Mouse (Mus musculus) midbrain, embryonic 12.5 days (tissue): ENCODE measurements around the gene A730071L15Rik. TPM values are rescaled to one million over a fixed set of nuclear protein-coding genes. Genes with fewer than 3 reads are reported as not detected.

Source experiments
- ATAC-seq: fragments of 200-750 bp; cut with Nextera tagmentation; 2 replicates; pipeline ENCODE4 v1.8.0; 2017; ENCODE audit warnings: low read depth, moderate TSS enrichment, moderate library complexity; ENCODE audit not compliant: low FRiP score
- H3K27ac ChIP-seq: fragments of 300-500 bp; sonication (generic); replicated peaks from 2 replicates; pipeline ENCODE4 v1.5.1; 2016; ENCODE audit warnings: mild to moderate bottlenecking
- H3K27me3 ChIP-seq: fragments of 300-500 bp; sonication (generic); 2 replicates; pipeline ENCODE4 v1.6.1; 2016; ENCODE audit warnings: mild to moderate bottlenecking
- H3K36me3 ChIP-seq: fragments of 300-500 bp; sonication (generic); 2 replicates; pipeline ENCODE4 v1.6.1; 2016
- H3K4me1 ChIP-seq: fragments of 300-500 bp; sonication (generic); 2 replicates; pipeline ENCODE4 v1.6.1; 2016
- H3K4me2 ChIP-seq: fragments of 300-500 bp; sonication (generic); replicated peaks from 2 replicates; pipeline ENCODE4 v1.6.1; 2016; ENCODE audit warnings: mild to moderate bottlenecking, moderate library complexity
- H3K4me3 ChIP-seq: fragments of 300-500 bp; sonication (generic); 2 replicates; pipeline ENCODE4 v1.5.1; 2016; ENCODE audit warnings: mild to moderate bottlenecking
- H3K9ac ChIP-seq: fragments of 300-500 bp; sonication (generic); replicated peaks from 2 replicates; pipeline ENCODE4 v1.6.1; 2016; ENCODE audit warnings: mild to moderate bottlenecking, moderate library complexity
- H3K9me3 ChIP-seq: fragments of 300-500 bp; sonication (generic); 2 replicates; pipeline ENCODE4 v1.6.1; 2016; ENCODE audit warnings: mild to moderate bottlenecking
- WGBS: fragments of 180-500 bp; shearing (Covaris S2); methylation state at CpG from one replicate; pipeline ENCODE4 v1.1.7; 2016; 5-methylcytosine and 5-hydroxymethylcytosine counted together
- polyA plus RNA-seq: library from polyadenylated mRNA; unstranded; fragments of >200 nt; fragmentation: Nextera tagmentation; extraction: Ambion mirVana; gene quantifications from 2 replicates; pipeline ENCODE4 v1.2.1, GENCODE M21; 2016

Gene A730071L15Rik
- polyA plus RNA-seq, 1 experiment from 2014 or later, result 0.38 TPM

GRCm38 (mm10) chr11:6165391-6166081, 34.3 kb upstream of the A730071L15Rik start:
- H3K36me3 ChIP-seq, result no peaks in the 10 kb centered on the region
- 0 out of 2 replicates have a peak, but pooled peaks cover 6% of the 10 kb centered on the region for H3K4me1 ChIP-seq
- 95% methylated on average over 7 of the region's 7 CpGs for WGBS
- H3K27me3 ChIP-seq, result no peaks in the 10 kb centered on the region
- H3K9me3 ChIP-seq, result no peaks in the 10 kb centered on the region
- no peak overlapping the region for H3K4me3 ChIP-seq
- H3K27ac ChIP-seq, result no peak overlapping the region
- ATAC-seq, result no peak
- H3K9ac ChIP-seq, result no peak overlapping the region
- H3K4me2 ChIP-seq, result no peak overlapping the region

GRCm38 (mm10) chr11:6166351-6166750, 33.5 kb upstream of the A730071L15Rik start:
- 92% methylated on average over 12 of the region's 12 CpGs for WGBS
- no peak overlapping the region for H3K9ac ChIP-seq
- H3K36me3 ChIP-seq, result no peaks in the 10 kb centered on the region
- H3K4me2 ChIP-seq, result no peak overlapping the region
- no peak overlapping the region for H3K4me3 ChIP-seq
- H3K9me3 ChIP-seq, result no peaks in the 10 kb centered on the region
- no peaks in the 10 kb centered on the region for H3K4me1 ChIP-seq
- H3K27ac ChIP-seq, result no peak overlapping the region
- H3K27me3 ChIP-seq, result no peaks in the 10 kb centered on the region
- ATAC-seq, result no peak

- Histone ChIP-seq H3K27ac (no peak overlapping the region), H3K9ac (no peak overlapping the region), H3K36me3 (no peaks in the 10 kb centered on the region), H3K4me1 (no peaks in the 10 kb centered on the region), H3K4me3 (no peak overlapping the region), H3K9me3 (no peaks in the 10 kb centered on the region), H3K27me3 (no peaks in the 10 kb centered on the region), H3K4me2 (no peak overlapping the region)
- no peak for ATAC-seq
- WGBS, result 91% methylated on average over 2 of the region's 2 CpGs
Observed at GRCm38 (mm10) chr11:6169041-6169663, 30.7 kb upstream of the A730071L15Rik start.

GRCm38 (mm10) chr11:6174719-6175118, 25.1 kb upstream of the A730071L15Rik start:
- Histone ChIP-seq H3K9me3 (no peaks in the 10 kb centered on the region), H3K36me3 (no peaks in the 10 kb centered on the region), H3K27me3 (no peaks in the 10 kb centered on the region), H3K4me2 (no peak overlapping the region), H3K9ac (no peak overlapping the region), H3K4me1 (peaks cover 17% of the 10 kb centered on the region), H3K4me3 (no peak overlapping the region), H3K27ac (no peak overlapping the region)
- no peak for ATAC-seq
- 79% methylated on average over 7 of the region's 7 CpGs for WGBS

GRCm38 (mm10) chr11:6175506-6175905, 24.3 kb upstream of the A730071L15Rik start:
- H3K4me1 ChIP-seq, result peaks cover 17% of the 10 kb centered on the region
- ATAC-seq, result no peak
- 75% methylated on average over 1 of the region's 1 CpGs for WGBS
- H3K27ac ChIP-seq, result no peak overlapping the region
- H3K4me2 ChIP-seq, result no peak overlapping the region
- H3K4me3 ChIP-seq, result no peak overlapping the region
- H3K9me3 ChIP-seq, result no peaks in the 10 kb centered on the region
- H3K9ac ChIP-seq, result no peak overlapping the region
- H3K36me3 ChIP-seq, result no peaks in the 10 kb centered on the region
- no peaks in the 10 kb centered on the region for H3K27me3 ChIP-seq

GRCm38 (mm10) chr11:6177781-6178420, 21.9 kb upstream of the A730071L15Rik start:
- no peak overlapping the region for H3K4me3 ChIP-seq
- H3K27ac ChIP-seq, result no peak overlapping the region
- ATAC-seq, result no peak
- H3K4me1 ChIP-seq, result peaks cover 24% of the 10 kb centered on the region
- no peaks in the 10 kb centered on the region for H3K9me3 ChIP-seq
- no peaks in the 10 kb centered on the region for H3K36me3 ChIP-seq
- no peak overlapping the region for H3K4me2 ChIP-seq
- H3K9ac ChIP-seq, result no peak overlapping the region
- no peaks in the 10 kb centered on the region for H3K27me3 ChIP-seq
- 39% methylated on average over 8 of the region's 8 CpGs for WGBS

- no peak for ATAC-seq
- Histone ChIP-seq H3K4me2 (no peak overlapping the region), H3K4me3 (no peak overlapping the region), H3K36me3 (no peaks in the 10 kb centered on the region), H3K4me1 (peaks cover 27% of the 10 kb centered on the region), H3K9me3 (no peaks in the 10 kb centered on the region), H3K27ac (no peak overlapping the region), H3K27me3 (no peaks in the 10 kb centered on the region), H3K9ac (no peak overlapping the region)
- 9% methylated on average over 2 of the region's 2 CpGs for WGBS
Observed at GRCm38 (mm10) chr11:6178673-6179166, 21.1 kb upstream of the A730071L15Rik start.

GRCm38 (mm10) chr11:6179194-6179593, 20.6 kb upstream of the A730071L15Rik start:
- H3K27me3 ChIP-seq, result no peaks in the 10 kb centered on the region
- H3K9ac ChIP-seq, result no peak overlapping the region
- no peak overlapping the region for H3K4me2 ChIP-seq
- WGBS, result 12% methylated on average over 8 of the region's 8 CpGs
- ATAC-seq, result no peak
- no peak overlapping the region for H3K4me3 ChIP-seq
- no peak overlapping the region for H3K27ac ChIP-seq
- no peaks in the 10 kb centered on the region for H3K36me3 ChIP-seq
- H3K4me1 ChIP-seq, result peaks cover 31% of the 10 kb centered on the region
- no peaks in the 10 kb centered on the region for H3K9me3 ChIP-seq

- Histone ChIP-seq H3K9me3 (no peaks in the 10 kb centered on the region), H3K27ac (no peak overlapping the region), H3K36me3 (no peaks in the 10 kb centered on the region), H3K27me3 (no peaks in the 10 kb centered on the region), H3K9ac (no peak overlapping the region), H3K4me3 (no peak overlapping the region), H3K4me2 (no peak overlapping the region), H3K4me1 (peaks cover 38% of the 10 kb centered on the region)
- 49% methylated on average over 6 of the region's 6 CpGs for WGBS
- ATAC-seq, result no peak
Observed at GRCm38 (mm10) chr11:6180811-6181399, 18.9 kb upstream of the A730071L15Rik start.

GRCm38 (mm10) chr11:6183246-6183645, 16.6 kb upstream of the A730071L15Rik start:
- 55% methylated on average over 2 of the region's 2 CpGs for WGBS
- ATAC-seq, result no peak
- Histone ChIP-seq H3K4me3 (no peak overlapping the region), H3K27me3 (no peaks in the 10 kb centered on the region), H3K4me2 (no peak overlapping the region), H3K9ac (no peak overlapping the region), H3K4me1 (peaks cover 32% of the 10 kb centered on the region), H3K9me3 (no peaks in the 10 kb centered on the region), H3K27ac (no peak overlapping the region), H3K36me3 (no peaks in the 10 kb centered on the region)

GRCm38 (mm10) chr11:6184202-6184935, 15.5 kb upstream of the A730071L15Rik start:
- Histone ChIP-seq H3K4me1 (peaks cover 22% of the 10 kb centered on the region), H3K4me3 (no peak overlapping the region), H3K36me3 (no peaks in the 10 kb centered on the region), H3K9me3 (no peaks in the 10 kb centered on the region), H3K27me3 (no peaks in the 10 kb centered on the region), H3K4me2 (no peak overlapping the region), H3K9ac (no peak overlapping the region), H3K27ac (no peak overlapping the region)
- 78% methylated on average over 11 of the region's 11 CpGs for WGBS
- ATAC-seq, result no peak
